ENCODE assay signal across 8 mouse cellular contexts in genomic region chr7:25753643-25754438, GRCm38 (mm10). TPM values are rescaled to one million over a fixed set of nuclear protein-coding genes. Genes with fewer than 3 reads are reported as not detected.
A peak's percentile ranks its signal among the peaks of the same experiment; 100 is the strongest.
DNase-seq lines count a peak whose midpoint lies in the region; ATAC-seq and TF ChIP-seq lines count a peak whose summit lies in the region.

No protein-coding gene starts in this region.

- H3K9me3 ChIP-seq in forebrain, embryonic 12.5 days: no peaks in the 10 kb centered on the region
- no peaks in the 10 kb centered on the region for H3K9me3 ChIP-seq in kidney, postnatal 0 days (replicated peaks; ENCODE audit: low read length)
- H3K9me3 ChIP-seq in midbrain, embryonic 12.5 days: no peaks in the 10 kb centered on the region

- peak overlapping the region; percentile 98 for H3K9ac ChIP-seq in forebrain, embryonic 12.5 days
- H3K9ac ChIP-seq in kidney, postnatal 0 days (ENCODE audit: low read depth, low read length): peak overlapping the region; percentile 99
- peak overlapping the region; percentile 89 for H3K9ac ChIP-seq in midbrain, embryonic 12.5 days (replicated peaks)

- peak overlapping the region; percentile 94 for H3K4me3 ChIP-seq in forebrain, embryonic 12.5 days (replicated peaks)
- H3K4me3 ChIP-seq in kidney, postnatal 0 days (replicated peaks; ENCODE audit: low read depth, low read length): peak overlapping the region; percentile 93
- H3K4me3 ChIP-seq in midbrain, embryonic 12.5 days: peak overlapping the region; percentile 66

- no peaks in the 10 kb centered on the region for H3K27me3 ChIP-seq in forebrain, embryonic 12.5 days
- H3K27me3 ChIP-seq in kidney, postnatal 0 days (ENCODE audit: insufficient read depth, low read length): no peaks in the 10 kb centered on the region
- H3K27me3 ChIP-seq in midbrain, embryonic 12.5 days: no peaks in the 10 kb centered on the region

- peaks cover 39% of the 10 kb centered on the region for H3K36me3 ChIP-seq in forebrain, embryonic 12.5 days (replicated peaks)
- H3K36me3 ChIP-seq in kidney, postnatal 0 days (ENCODE audit: insufficient read depth, low read length): peaks cover 21% of the 10 kb centered on the region
- peaks cover 29% of the 10 kb centered on the region for H3K36me3 ChIP-seq in midbrain, embryonic 12.5 days

- no peak for DNase-seq in cerebellum, adult 11-12 months
- peak; percentile 31 to 67 for DNase-seq in spleen, postnatal 10 days (ENCODE audit: low spot score in 2 of 2)
- DNase-seq in spleen, adult 18-20 months: no peak
- DNase-seq in kidney, postnatal 0 days (ENCODE audit: low spot score): peak; percentile 54

- TF ChIP-seq CTCF in kidney, postnatal 0 days (IDR thresholded peaks at IDR 0.05; ENCODE audit: low read depth): no peak

- peaks cover 23% of the 10 kb centered on the region for H3K4me1 ChIP-seq in forebrain, embryonic 12.5 days
- H3K4me1 ChIP-seq in kidney, postnatal 0 days (replicated peaks; ENCODE audit: insufficient read depth, low read length): peaks cover 9% of the 10 kb centered on the region
- H3K4me1 ChIP-seq in midbrain, embryonic 12.5 days: peaks cover 19% of the 10 kb centered on the region

- peak; percentile 23; the same call in 1 of the 2 replicates for ATAC-seq in cerebellum, adult (ENCODE audit: insufficient number of reproducible peaks, low FRiP score, low TSS enrichment)
- ATAC-seq in forebrain, embryonic 12.5 days (ENCODE audit: low FRiP score): peak; percentile 8; the same call in 1 of the 2 replicates
- peak; percentile 8; the same call in 1 of the 2 replicates for ATAC-seq in kidney, postnatal 0 days (replicated peaks; ENCODE audit: low FRiP score, low read depth)
- peak; percentile 14 for ATAC-seq in midbrain, embryonic 12.5 days (ENCODE audit: low FRiP score, low read depth)
- no peak for ATAC-seq in granulocyte monocyte progenitor cell, adult 5-6 weeks (replicated peaks; ENCODE audit: poor library complexity, severe bottlenecking)

- H3K4me2 ChIP-seq in forebrain, embryonic 12.5 days: peak overlapping the region; percentile 95
- H3K4me2 ChIP-seq in kidney, postnatal 0 days (ENCODE audit: low read length): peak overlapping the region; percentile 86
- peak overlapping the region; percentile 86 for H3K4me2 ChIP-seq in midbrain, embryonic 12.5 days (replicated peaks)

- 1% methylated on average over 45 of the region's 46 CpGs for WGBS in forebrain, embryonic 12.5 days
- WGBS in kidney, postnatal 0 days: under 1% methylated on average over 45 of the region's 46 CpGs
- 1% methylated on average over 46 of the region's 46 CpGs for WGBS in midbrain, embryonic 12.5 days

- peak overlapping the region; percentile 98 for H3K27ac ChIP-seq in forebrain, embryonic 12.5 days
- peak overlapping the region; percentile 99 for H3K27ac ChIP-seq in kidney, postnatal 0 days
- H3K27ac ChIP-seq in midbrain, embryonic 12.5 days (replicated peaks): peak overlapping the region; percentile 98

RNA-seq across cellular contexts. Expression of gene Hnrnpul1, which starts 0.7 kb away (rescaled TPM):
- 78.4 and 86.0 TPM in 2 replicates for polyA plus RNA-seq in forebrain, embryonic 12.5 days (2016; fragmentation: Nextera tagmentation; extraction: Ambion mirVana)
- polyA plus RNA-seq in kidney, postnatal 0 days (2015; fragmentation: Nextera tagmentation; extraction: Ambion mirVana): 50.0 and 56.0 TPM in 2 replicates
- 70.0 and 80.5 TPM in 2 replicates for polyA plus RNA-seq in midbrain, embryonic 12.5 days (2016; fragmentation: Nextera tagmentation; extraction: Ambion mirVana)
- total RNA-seq in granulocyte monocyte progenitor cell, adult 5-6 weeks (2014; fragmentation: Nextera tagmentation): 146 and 152 TPM in 2 replicates
- total RNA-seq in granulocyte monocyte progenitor cell, adult 5-6 weeks (2017): 146 and 175 TPM in 2 replicates

RNA-seq across cellular contexts. Expression of gene Axl, which starts 34.7 kb away (rescaled TPM):
- 31.0 and 33.6 TPM in 2 replicates for polyA plus RNA-seq in forebrain, embryonic 12.5 days (2016; fragmentation: Nextera tagmentation; extraction: Ambion mirVana)
- 95.7 and 110 TPM in 2 replicates for polyA plus RNA-seq in kidney, postnatal 0 days (2015; fragmentation: Nextera tagmentation; extraction: Ambion mirVana)
- polyA plus RNA-seq in midbrain, embryonic 12.5 days (2016; fragmentation: Nextera tagmentation; extraction: Ambion mirVana): 27.3 and 27.8 TPM in 2 replicates
- total RNA-seq in granulocyte monocyte progenitor cell, adult 5-6 weeks (2014; fragmentation: Nextera tagmentation): 1.0 and 4.0 TPM in 2 replicates
- total RNA-seq in granulocyte monocyte progenitor cell, adult 5-6 weeks (2017): 0.43 and 5.5 TPM in 2 replicates

RNA-seq across cellular contexts. Expression of gene Ccdc97, which starts 35.0 kb away (rescaled TPM):
- polyA plus RNA-seq in forebrain, embryonic 12.5 days (2016; fragmentation: Nextera tagmentation; extraction: Ambion mirVana): 29.0 and 35.7 TPM in 2 replicates
- polyA plus RNA-seq in kidney, postnatal 0 days (2015; fragmentation: Nextera tagmentation; extraction: Ambion mirVana): 18.8 and 19.4 TPM in 2 replicates
- polyA plus RNA-seq in midbrain, embryonic 12.5 days (2016; fragmentation: Nextera tagmentation; extraction: Ambion mirVana): 32.8 and 33.2 TPM in 2 replicates
- 35.6 and 51.7 TPM in 2 replicates for total RNA-seq in granulocyte monocyte progenitor cell, adult 5-6 weeks (2014; fragmentation: Nextera tagmentation)
- 8.9 and 14.8 TPM in 2 replicates for total RNA-seq in granulocyte monocyte progenitor cell, adult 5-6 weeks (2017)

Comparison
In these comparisons a context has a peak if more than half of its experiments do, and no peak if none do; other contexts are left out.
1. DNase-seq: peak in spleen, postnatal 10 days (2 of 2) and kidney, postnatal 0 days (single experiment); none in cerebellum, adult 11-12 months (single experiment) and spleen, adult 18-20 months (0 of 2).
2. Peak in every context shown above with its lines, with median percentiles within 50 percentile points of each other: H3K27ac ChIP-seq, H3K4me2 ChIP-seq, H3K4me3 ChIP-seq and H3K9ac ChIP-seq.